Mouse (Mus musculus) embryo, embryonic 10 days (tissue): ENCODE data around the gene Iglon5.

Experiments
- DNase-seq: peaks from one replicate; pipeline ENCODE4 v3.0.0-alpha.2; 2015; ENCODE audit warnings: low spot score

Iglon5 gene

DNA sequence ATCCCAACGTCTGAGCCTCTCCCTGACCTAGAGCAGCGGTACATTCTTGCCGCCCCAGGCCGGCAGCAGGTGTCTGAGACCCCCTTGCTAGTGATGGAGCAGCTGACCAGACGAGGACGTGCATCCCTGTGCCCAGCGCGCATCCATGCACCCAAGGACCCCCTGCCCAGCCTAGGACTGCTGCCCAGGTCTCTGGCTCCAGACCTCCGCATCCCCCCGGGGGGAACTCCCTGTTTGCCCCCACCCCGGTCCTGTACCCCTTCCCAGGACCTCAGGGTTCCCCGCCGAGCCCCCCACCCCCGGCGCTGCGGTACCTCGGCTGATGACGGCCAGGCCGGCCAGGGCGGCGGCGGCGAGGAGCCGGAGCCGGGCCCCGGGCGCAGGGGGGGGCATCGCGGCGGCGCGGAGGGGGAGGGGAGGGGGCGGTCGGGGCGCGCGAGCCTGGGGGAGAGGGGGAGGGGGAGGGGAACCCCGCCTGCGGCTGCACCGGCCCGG lies at the start of gene Iglon5:
Iglon5 (minus strand) TSS at position 445 of the 495 bp plus-strand sequence.
- peak; percentile 20 for DNase-seq

- DNase-seq, result no peak
Observed at GRCm38 (mm10) chr7:43538524-43538923, 48.6 kb upstream of the Iglon5 start.

- DNase-seq, result no peak
Observed at GRCm38 (mm10) chr7:43532936-43533505, 43.1 kb upstream of the Iglon5 start.

- DNase-seq, result no peak
Observed at GRCm38 (mm10) chr7:43530216-43530785, 40.4 kb upstream of the Iglon5 start.

GRCm38 (mm10) chr7:43525313-43525712 lies 35.4 kb upstream of the Iglon5 start:
- DNase-seq, result no peak

GRCm38 (mm10) chr7:43522776-43523175 lies 32.9 kb upstream of the Iglon5 start:
- no peak for DNase-seq

DNA sequence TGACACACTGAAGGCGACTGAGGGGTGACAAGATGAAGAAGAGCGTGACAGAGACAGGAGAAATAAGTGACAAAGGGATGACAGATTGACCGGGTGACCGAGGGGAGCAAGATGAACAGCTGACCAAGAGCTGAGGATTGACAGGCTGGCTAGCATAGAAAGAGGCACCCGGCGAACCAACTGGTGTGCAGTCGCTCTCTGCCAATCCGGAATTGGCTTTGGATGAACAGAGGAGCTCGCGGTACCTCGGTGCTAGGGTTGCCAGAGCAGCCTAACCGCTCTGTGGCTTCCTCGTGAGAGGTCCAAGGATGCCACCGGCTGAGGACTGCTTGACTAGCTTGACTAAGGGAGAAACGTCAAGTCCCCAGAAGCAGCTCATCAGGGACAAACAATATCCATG lies 28.5 kb upstream of the Iglon5 start:
- DNase-seq, result no peak

- no peak for DNase-seq
Observed at GRCm38 (mm10) chr7:43515076-43515475, 25.2 kb upstream of the Iglon5 start.

DNA sequence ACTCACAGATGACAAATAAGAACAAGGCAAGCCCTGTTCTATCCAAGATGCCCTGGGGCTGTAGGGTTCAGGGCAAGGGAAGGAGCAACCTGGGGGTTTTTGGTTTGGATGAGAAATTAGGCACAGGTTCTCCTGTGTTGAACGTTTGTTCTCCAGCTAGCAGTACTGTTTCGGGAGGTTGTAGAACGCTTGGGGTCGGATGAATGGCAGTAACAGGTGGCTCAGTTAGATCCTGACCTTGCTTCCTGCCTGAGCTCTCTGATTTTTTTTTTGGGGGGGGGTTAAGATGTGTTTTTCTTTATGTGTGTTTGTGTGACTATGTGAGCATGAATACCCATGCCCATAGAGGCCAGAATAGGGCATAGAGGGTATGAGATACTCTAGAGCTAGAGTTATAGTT lies 22.6 kb upstream of the Iglon5 start:
- DNase-seq, result no peak

DNA sequence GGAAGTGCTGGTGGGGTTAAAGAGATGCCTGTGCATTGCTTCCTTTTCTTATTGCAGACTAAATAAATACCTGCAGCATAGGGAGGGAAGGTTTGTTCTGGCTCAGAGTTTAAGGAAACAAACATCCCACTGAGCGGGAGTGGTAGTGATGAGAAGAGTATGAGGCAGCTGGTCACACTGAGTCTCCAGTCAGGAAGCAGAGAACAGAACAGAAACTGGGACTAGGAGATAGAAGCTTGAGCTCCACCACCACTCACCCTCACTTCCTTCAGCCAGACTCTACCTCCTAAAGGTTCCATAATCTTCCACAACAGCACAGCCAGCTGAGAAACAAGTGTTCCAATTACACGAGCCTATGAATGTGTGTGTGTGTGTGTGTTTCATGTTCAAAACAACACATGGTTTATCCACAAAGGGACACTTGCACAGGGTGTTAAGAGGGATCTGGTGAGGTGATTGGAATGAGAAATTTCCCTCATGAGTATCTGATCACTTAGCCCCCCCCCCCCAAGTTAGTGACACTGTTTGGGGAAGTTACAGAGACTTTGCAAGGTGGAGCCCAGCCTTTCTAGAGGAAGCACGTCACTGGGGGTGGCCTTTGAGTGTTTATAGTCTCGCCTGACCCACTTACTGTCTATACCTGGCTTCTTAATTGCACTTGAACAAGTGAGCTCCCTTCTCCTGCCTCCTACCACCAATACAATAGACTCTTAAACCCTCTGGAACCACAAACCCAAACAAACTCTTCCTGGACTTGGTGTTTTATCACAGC lies 22.0 kb upstream of the Iglon5 start:
- no peak for DNase-seq

GRCm38 (mm10) chr7:43495343-43496021 lies 5.6 kb upstream of the Iglon5 start:
- peak; percentile 79 for DNase-seq

GRCm38 (mm10) chr7:43490861-43491260 lies 986 bp upstream of the Iglon5 start:
- DNase-seq, result no peak

GRCm38 (mm10) chr7:43490182-43490584 lies 308 bp upstream of the Iglon5 start:
- peak; percentile 69 for DNase-seq

GRCm38 (mm10) chr7:43488646-43489045 lies 1.2 kb downstream of the Iglon5 start:
- no peak for DNase-seq

DNA sequence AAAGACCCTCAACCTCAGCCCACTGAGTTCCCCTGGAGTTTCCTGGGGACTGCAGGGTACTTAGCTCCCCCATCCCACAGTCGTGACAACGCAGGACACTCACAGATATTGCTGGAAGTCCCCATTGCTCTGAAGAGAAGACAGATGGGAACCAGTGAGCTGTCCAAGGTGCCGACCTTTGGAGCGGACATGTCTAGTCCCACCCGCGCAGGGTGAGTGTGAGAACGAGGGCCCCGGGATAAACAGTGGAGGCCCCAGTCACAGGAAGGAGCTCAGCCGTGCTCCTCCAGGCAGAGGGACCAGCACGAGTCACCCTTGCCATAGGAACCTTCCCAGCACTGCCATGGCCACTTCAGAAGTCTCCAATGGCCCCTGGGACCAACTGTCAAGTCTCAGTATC lies 6.6 kb downstream of the Iglon5 start:
- DNase-seq, result peak; percentile 68

- no peak for DNase-seq
Observed at GRCm38 (mm10) chr7:43482090-43482716, 7.7 kb downstream of the Iglon5 start.

- no peak for DNase-seq
Observed at GRCm38 (mm10) chr7:43481191-43481590, 8.7 kb downstream of the Iglon5 start.

DNA sequence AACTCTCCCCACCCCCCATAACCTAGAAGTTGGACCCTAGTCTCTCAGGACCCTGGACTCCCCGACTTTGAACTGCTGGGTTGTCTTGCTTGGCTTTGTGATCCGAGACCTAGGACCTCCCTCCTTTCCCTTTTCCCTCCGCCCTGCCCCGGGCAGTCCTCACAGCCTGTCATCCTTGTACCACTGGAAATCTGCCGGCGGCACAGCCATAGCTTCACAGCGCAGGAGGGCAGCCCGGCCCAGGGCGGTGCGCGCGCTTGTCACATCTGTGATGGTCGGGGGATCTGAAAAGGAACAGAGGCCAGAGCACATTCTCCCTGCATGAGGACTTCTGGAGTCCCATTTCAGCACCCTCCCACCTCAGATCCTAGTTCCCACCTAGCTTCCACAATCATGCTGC lies 13.5 kb downstream of the Iglon5 start:
- peak; percentile 37 for DNase-seq

DNA sequence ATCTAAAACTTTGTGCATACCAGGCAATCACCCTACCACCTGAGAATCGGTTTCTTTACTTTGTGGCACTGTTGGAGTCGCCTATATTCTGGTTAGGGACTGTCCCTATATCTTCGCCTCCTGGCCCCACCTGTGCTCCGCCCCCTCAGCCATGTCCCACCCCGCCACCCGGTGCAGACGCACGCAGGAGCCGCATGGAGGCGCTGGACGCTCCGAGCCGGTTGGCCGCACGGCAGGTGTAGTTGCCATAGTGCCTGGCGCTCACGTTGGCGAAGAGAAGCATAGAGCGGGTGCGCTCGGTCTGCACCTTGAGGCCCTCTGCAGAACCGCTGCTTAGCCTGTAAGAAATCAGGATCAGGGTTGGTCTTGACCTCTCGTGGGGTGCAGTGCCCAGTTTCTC lies 14.2 kb downstream of the Iglon5 start:
- peak; percentile 14 for DNase-seq

DNA sequence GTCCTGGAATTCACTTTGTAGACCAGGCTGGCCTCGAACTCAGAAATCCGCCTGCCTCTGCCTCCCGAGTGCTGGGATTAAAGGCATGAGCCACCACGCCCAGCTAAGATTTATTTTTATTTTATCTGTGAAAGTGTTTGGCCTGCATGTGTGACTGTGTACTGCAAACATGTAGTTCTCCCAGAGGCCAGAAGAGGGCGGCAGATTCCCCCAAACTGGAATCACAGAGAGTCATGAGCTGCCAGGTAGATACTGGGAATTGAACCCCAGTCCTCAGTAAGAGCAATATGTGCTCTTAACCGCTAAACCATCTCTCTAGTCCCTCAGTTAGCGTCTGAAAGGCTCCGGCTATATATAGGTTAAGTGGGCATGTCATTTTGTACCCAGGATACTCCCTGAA lies 19.5 kb downstream of the Iglon5 start:
- peak; percentile 17 for DNase-seq

- DNase-seq, result peak; percentile 89
Observed at GRCm38 (mm10) chr7:43466099-43466694, 23.7 kb downstream of the Iglon5 start.
